Mouse (Mus musculus) embryonic facial prominence, embryonic 10.5 days (tissue): Measurements from ENCODE around the gene Elobl. TPM values are rescaled to one million over a fixed set of nuclear protein-coding genes. Genes with fewer than 3 reads are reported as not detected.

Source experiments
- polyA plus RNA-seq: library from polyadenylated mRNA; unstranded; fragments of >200 nt; fragmentation: Nextera tagmentation; extraction: Ambion mirVana; gene quantifications from 2 replicates; pipeline ENCODE4 v1.2.1, GENCODE M21; 2016

Elobl gene
- polyA plus RNA-seq, 1 experiment from 2014 or later: not detected

Other genes starting within 250 kb of the Elobl start
- gene Msi2, start 248.4 kb downstream of the Elobl start, polyA plus RNA-seq: 20.2 and 22.6 TPM in 2 replicates
- gene Akap1, start 102.3 kb downstream of the Elobl start, polyA plus RNA-seq: 16.9 and 17.1 TPM in 2 replicates
- gene Scpep1, start 11.5 kb downstream of the Elobl start, polyA plus RNA-seq: 72.9 and 77.2 TPM in 2 replicates
- 26.0 and 27.2 TPM in 2 replicates for gene Coil, start 3.3 kb upstream of the Elobl start, polyA plus RNA-seq
- gene Trim25, start 32.4 kb upstream of the Elobl start, polyA plus RNA-seq: 2.8 and 3.5 TPM in 2 replicates
- 4.5 and 4.7 TPM in 2 replicates for gene Dgke, start 99.9 kb upstream of the Elobl start, polyA plus RNA-seq
- gene Gm525, start 106.9 kb upstream of the Elobl start, polyA plus RNA-seq: not detected in 2 replicates